Mouse (Mus musculus): ENCODE data around the gene Zmym6. TPM values are rescaled to one million over a fixed set of nuclear protein-coding genes. Genes with fewer than 3 reads are reported as not detected.

Gene Zmym6
- polyA plus RNA-seq, 1 experiment from 2014 or later, result 36.3 TPM

- H3K9me3 ChIP-seq (ENCODE audit: control insufficient read depth, low read length), result no peaks in the 10 kb centered on the region
- peak overlapping the region; percentile 78 for H3K4me3 ChIP-seq (replicated peaks; ENCODE audit: low read length)
- WGBS, result 2% methylated on average over 46 of the region's 51 CpGs
- H3K4me1 ChIP-seq (replicated peaks; ENCODE audit: control insufficient read depth, insufficient read depth, low read length), result peaks cover 41% of the 10 kb centered on the region
- H3K36me3 ChIP-seq (ENCODE audit: control insufficient read depth, insufficient read depth), result no peaks in the 10 kb centered on the region
- peak overlapping the region; percentile 33; the same call in 1 of the 2 replicates for H3K27ac ChIP-seq (ENCODE audit: low read length)
- ATAC-seq, result peak; percentile 34
- H3K27me3 ChIP-seq (replicated peaks; ENCODE audit: control insufficient read depth, insufficient read depth, low read length), result no peaks in the 10 kb centered on the region; the same call in 1 of the 2 replicates
- H3K9ac ChIP-seq (replicated peaks; ENCODE audit: low read depth, low read length), result peak overlapping the region; percentile 81
- peak overlapping the region; percentile 95 for H3K4me2 ChIP-seq (ENCODE audit: low read length)
Observed at GRCm38 (mm10) chr4:127169346-127170221, 92.4 kb downstream of the Zmym6 start.

- no peak overlapping the region for H3K27ac ChIP-seq (ENCODE audit: low read length)
- ATAC-seq, result no peak
Observed at GRCm38 (mm10) chr4:127170866-127171265, 93.7 kb downstream of the Zmym6 start.

GRCm38 (mm10) chr4:127171341-127171905, 94.2 kb downstream of the Zmym6 start:
- WGBS, result 35% methylated on average over 4 of the region's 4 CpGs
- H3K4me3 ChIP-seq (replicated peaks; ENCODE audit: low read length), result no peak overlapping the region
- H3K9me3 ChIP-seq (ENCODE audit: control insufficient read depth, low read length), result no peaks in the 10 kb centered on the region
- no peak overlapping the region for H3K9ac ChIP-seq (replicated peaks; ENCODE audit: low read depth, low read length)
- H3K27ac ChIP-seq (ENCODE audit: low read length), result no peak overlapping the region
- peaks cover 41% of the 10 kb centered on the region for H3K4me1 ChIP-seq (replicated peaks; ENCODE audit: control insufficient read depth, insufficient read depth, low read length)
- no peaks in the 10 kb centered on the region for H3K36me3 ChIP-seq (ENCODE audit: control insufficient read depth, insufficient read depth)
- no peak overlapping the region; the same call in none of the 2 replicates for H3K4me2 ChIP-seq (ENCODE audit: low read length)
- no peak for ATAC-seq
- H3K27me3 ChIP-seq (replicated peaks; ENCODE audit: control insufficient read depth, insufficient read depth, low read length), result no peaks in the 10 kb centered on the region; the same call in 1 of the 2 replicates

More at GRCm38 (mm10) chr4:127170866-127171265, 93.7 kb downstream of the Zmym6 start:
- peaks cover 41% of the 10 kb centered on the region for H3K4me1 ChIP-seq (replicated peaks; ENCODE audit: control insufficient read depth, insufficient read depth, low read length)
- 12% methylated on average over 5 of the region's 5 CpGs for WGBS
- H3K4me2 ChIP-seq (ENCODE audit: low read length), result no peak overlapping the region; the same call in none of the 2 replicates
- no peaks in the 10 kb centered on the region for H3K9me3 ChIP-seq (ENCODE audit: control insufficient read depth, low read length)
- H3K4me3 ChIP-seq (replicated peaks; ENCODE audit: low read length), result no peak overlapping the region
- no peaks in the 10 kb centered on the region for H3K36me3 ChIP-seq (ENCODE audit: control insufficient read depth, insufficient read depth)
- H3K9ac ChIP-seq (replicated peaks; ENCODE audit: low read depth, low read length), result no peak overlapping the region
- H3K27me3 ChIP-seq (replicated peaks; ENCODE audit: control insufficient read depth, insufficient read depth, low read length), result no peaks in the 10 kb centered on the region; the same call in 1 of the 2 replicates

GRCm38 (mm10) chr4:127172119-127172518, 94.9 kb downstream of the Zmym6 start:
- no peak for ATAC-seq
- H3K27me3 ChIP-seq (replicated peaks; ENCODE audit: control insufficient read depth, insufficient read depth, low read length), result no peaks in the 10 kb centered on the region
- no peak overlapping the region for H3K27ac ChIP-seq (ENCODE audit: low read length)
- H3K4me3 ChIP-seq (replicated peaks; ENCODE audit: low read length), result no peak overlapping the region
- H3K9me3 ChIP-seq (ENCODE audit: control insufficient read depth, low read length), result no peaks in the 10 kb centered on the region
- 10% methylated on average over 7 of the region's 7 CpGs for WGBS
- no peaks in the 10 kb centered on the region for H3K36me3 ChIP-seq (ENCODE audit: control insufficient read depth, insufficient read depth)
- peaks cover 41% of the 10 kb centered on the region for H3K4me1 ChIP-seq (replicated peaks; ENCODE audit: control insufficient read depth, insufficient read depth, low read length)
- no peak overlapping the region for H3K9ac ChIP-seq (replicated peaks; ENCODE audit: low read depth, low read length)
- no peak overlapping the region for H3K4me2 ChIP-seq (ENCODE audit: low read length)

- H3K9me3 ChIP-seq (ENCODE audit: control insufficient read depth, low read length), result no peaks in the 10 kb centered on the region
- 60% methylated on average over 4 of the region's 4 CpGs for WGBS
- no peak overlapping the region for H3K4me2 ChIP-seq (ENCODE audit: low read length)
- no peak overlapping the region for H3K4me3 ChIP-seq (replicated peaks; ENCODE audit: low read length)
- no peak for ATAC-seq
- H3K9ac ChIP-seq (replicated peaks; ENCODE audit: low read depth, low read length), result no peak overlapping the region
- H3K27me3 ChIP-seq (replicated peaks; ENCODE audit: control insufficient read depth, insufficient read depth, low read length), result no peaks in the 10 kb centered on the region
- H3K36me3 ChIP-seq (ENCODE audit: control insufficient read depth, insufficient read depth), result no peaks in the 10 kb centered on the region
- no peak overlapping the region for H3K27ac ChIP-seq (ENCODE audit: low read length)
- peaks cover 41% of the 10 kb centered on the region for H3K4me1 ChIP-seq (replicated peaks; ENCODE audit: control insufficient read depth, insufficient read depth, low read length)
Observed at GRCm38 (mm10) chr4:127172614-127173013, 95.4 kb downstream of the Zmym6 start.

- Histone ChIP-seq H3K4me2 (ENCODE audit: low read length) (no peak overlapping the region), H3K4me3 (replicated peaks; ENCODE audit: low read length) (no peak overlapping the region), H3K4me1 (replicated peaks; ENCODE audit: control insufficient read depth, insufficient read depth, low read length) (peaks cover 35% of the 10 kb centered on the region), H3K36me3 (ENCODE audit: control insufficient read depth, insufficient read depth) (no peaks in the 10 kb centered on the region), H3K27ac (ENCODE audit: low read length) (no peak overlapping the region), H3K9me3 (ENCODE audit: control insufficient read depth, low read length) (no peaks in the 10 kb centered on the region), H3K9ac (replicated peaks; ENCODE audit: low read depth, low read length) (no peak overlapping the region), H3K27me3 (replicated peaks; ENCODE audit: control insufficient read depth, insufficient read depth, low read length) (no peaks in the 10 kb centered on the region; the same call in 1 of the 2 replicates)
- ATAC-seq, result no peak
- 2% methylated on average over 8 of the region's 8 CpGs for WGBS
Observed at GRCm38 (mm10) chr4:127173461-127173860, 96.3 kb downstream of the Zmym6 start.

Other genes starting within 250 kb of the Zmym6 start
- 30.6 and 31.1 TPM in 2 replicates for gene Zmym4, start 109.2 kb upstream of the Zmym6 start, polyA plus RNA-seq (2015; fragmentation: Nextera tagmentation; extraction: Ambion mirVana)
- gene Sfpq, start 56.1 kb upstream of the Zmym6 start, polyA plus RNA-seq (2015; fragmentation: Nextera tagmentation; extraction: Ambion mirVana), result 86.8 and 96.0 TPM in 2 replicates
- 32.1 and 37.5 TPM in 2 replicates for gene Zmym1, start 16.2 kb upstream of the Zmym6 start, polyA plus RNA-seq (2015; fragmentation: Nextera tagmentation; extraction: Ambion mirVana)
- 12.6 and 14.6 TPM in 2 replicates for gene Tmem35b, start 46.3 kb downstream of the Zmym6 start, polyA plus RNA-seq (2015; fragmentation: Nextera tagmentation; extraction: Ambion mirVana)
- gene Dlgap3, start 91.8 kb downstream of the Zmym6 start, polyA plus RNA-seq (2015; fragmentation: Nextera tagmentation; extraction: Ambion mirVana), result 7.7 and 8.3 TPM in 2 replicates
- 49.3 and 52.8 TPM in 2 replicates for gene Smim12, start 166.4 kb downstream of the Zmym6 start, polyA plus RNA-seq (2015; fragmentation: Nextera tagmentation; extraction: Ambion mirVana)
- 13.3 and 16.4 TPM in 2 replicates for gene Gja4, start 236.7 kb downstream of the Zmym6 start, polyA plus RNA-seq (2015; fragmentation: Nextera tagmentation; extraction: Ambion mirVana)